Mouse (Mus musculus): ENCODE data around the gene Cyp4f18.

DNA sequence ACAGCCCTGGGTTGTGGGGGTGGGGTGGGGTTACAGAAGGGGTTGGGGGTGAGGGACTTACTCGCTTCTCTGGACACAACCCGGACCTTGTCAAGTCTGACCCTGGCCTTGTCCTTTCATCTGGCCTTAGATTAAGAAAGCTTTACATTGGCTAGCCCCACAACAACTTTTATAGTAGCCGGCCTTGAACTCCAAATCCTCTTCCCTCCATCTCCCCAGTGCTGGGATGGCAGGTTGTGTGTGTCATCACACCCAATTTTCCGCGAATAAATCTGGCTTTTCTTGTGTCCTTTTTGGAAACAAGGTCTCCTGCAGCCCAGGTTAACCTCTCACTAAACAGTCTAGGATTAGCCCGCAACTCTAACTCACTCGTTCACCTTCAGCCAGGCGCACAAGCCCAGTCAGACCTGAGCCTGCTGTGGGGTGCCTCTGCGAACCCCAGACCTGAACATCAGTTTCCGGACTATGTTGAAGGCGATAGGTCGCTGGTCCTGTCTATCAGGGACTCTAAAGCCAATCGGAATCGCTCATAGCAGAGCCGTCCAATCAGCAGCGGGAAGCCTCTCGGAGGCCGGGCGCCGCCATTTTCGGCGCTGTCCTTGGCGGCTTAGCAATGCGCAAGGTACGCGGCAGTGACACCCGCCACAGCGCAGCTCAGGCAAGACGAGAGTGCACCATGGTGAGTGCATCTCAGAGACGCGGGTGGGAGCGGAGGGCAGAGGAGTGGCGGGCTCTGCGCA, 58.8 kb downstream of the Cyp4f18 start, which contains the start of gene Zfp961:
- TF ChIP-seq CTCF (IDR thresholded peaks at IDR 0.05; ENCODE audit: low read depth, low read length) (no peak), POLR2A (IDR thresholded peaks at IDR 0.05; ENCODE audit: extremely low read depth, insufficient read depth, low read length) (peak; percentile 49)

All from liver, adult 2 months (tissue).